ENCODE assay signal across 19 mouse cellular contexts in genomic region chr3:31904156-31904555, GRCm38 (mm10). TPM values are rescaled to one million over a fixed set of nuclear protein-coding genes. Genes with fewer than 3 reads are reported as not detected.
DNase-seq lines count a peak whose midpoint lies in the region; ATAC-seq and TF ChIP-seq lines count a peak whose summit lies in the region.
"Had no signal": no experiment of that assay in that cellular context is flagged by ENCODE, and none has a peak within 500 bp of the region (broad histone marks: within the 10 kb centered on the region; RNA-seq: fewer than 3 reads in every experiment).

No protein-coding gene starts in this region.

- no peak for TF ChIP-seq CTCF in layer of hippocampus, adult 2 months (conservative IDR thresholded peaks at IDR 0.05)

- H3K27ac ChIP-seq in forebrain, embryonic 15.5 days (replicated peaks): no peak overlapping the region
- H3K27ac ChIP-seq in forebrain, embryonic 12.5 days: no peak overlapping the region
- no peak overlapping the region for H3K27ac ChIP-seq in layer of hippocampus, adult 2 months
- H3K27ac ChIP-seq in midbrain, embryonic 12.5 days (replicated peaks): no peak overlapping the region
- no peak overlapping the region for H3K27ac ChIP-seq in neural tube, embryonic 15.5 days (replicated peaks)
- H3K27ac ChIP-seq: heart, embryonic 10.5 days; intestine, embryonic 15.5 days had no signal

- ATAC-seq in forebrain, embryonic 15.5 days (replicated peaks): no peak
- ATAC-seq in forebrain, embryonic 12.5 days (ENCODE audit: low FRiP score): no peak
- no peak for ATAC-seq in midbrain, embryonic 12.5 days (ENCODE audit: low FRiP score, low read depth)
- no peak for ATAC-seq in neural tube, embryonic 15.5 days (ENCODE audit: low FRiP score)

- no peaks in the 10 kb centered on the region for H3K36me3 ChIP-seq in forebrain, embryonic 15.5 days
- H3K36me3 ChIP-seq in forebrain, embryonic 12.5 days (replicated peaks): no peaks in the 10 kb centered on the region
- H3K36me3 ChIP-seq in midbrain, embryonic 12.5 days: no peaks in the 10 kb centered on the region
- H3K36me3 ChIP-seq in neural tube, embryonic 15.5 days: no peaks in the 10 kb centered on the region
- H3K36me3 ChIP-seq: heart, embryonic 10.5 days; intestine, embryonic 15.5 days had no signal

- H3K4me2 ChIP-seq in forebrain, embryonic 15.5 days (replicated peaks): peak overlapping the region; percentile 81; the same call in 1 of the 2 replicates
- H3K4me2 ChIP-seq in forebrain, embryonic 12.5 days: no peak overlapping the region
- peak overlapping the region; percentile 72; the same call in 1 of the 2 replicates for H3K4me2 ChIP-seq in midbrain, embryonic 12.5 days (replicated peaks)
- H3K4me2 ChIP-seq in neural tube, embryonic 15.5 days: peak overlapping the region; percentile 65

- H3K27me3 ChIP-seq in forebrain, embryonic 15.5 days: no peaks in the 10 kb centered on the region
- peaks cover 10% of the 10 kb centered on the region; the same call in 1 of the 2 replicates for H3K27me3 ChIP-seq in forebrain, embryonic 12.5 days
- peaks cover 33% of the 10 kb centered on the region for H3K27me3 ChIP-seq in midbrain, embryonic 12.5 days
- no peaks in the 10 kb centered on the region for H3K27me3 ChIP-seq in neural tube, embryonic 15.5 days (replicated peaks)
- H3K27me3 ChIP-seq: CH12.LX; intestine, embryonic 15.5 days had no signal

- no peaks in the 10 kb centered on the region for H3K9me3 ChIP-seq in forebrain, embryonic 15.5 days
- H3K9me3 ChIP-seq in forebrain, embryonic 12.5 days: no peaks in the 10 kb centered on the region
- no peaks in the 10 kb centered on the region for H3K9me3 ChIP-seq in midbrain, embryonic 12.5 days
- H3K9me3 ChIP-seq in neural tube, embryonic 15.5 days (replicated peaks): no peaks in the 10 kb centered on the region
- H3K9me3 ChIP-seq: heart, embryonic 10.5 days; intestine, embryonic 15.5 days had no signal

- DNase-seq in layer of hippocampus, adult 2 months (ENCODE audit: low spot score in 2 of 2): no peak
- DNase-seq in layer of hippocampus, adult 9-11 months: no peak
- no peak for DNase-seq in cerebellum, adult 8-10 months
- DNase-seq in cerebellum, adult 9-10 months: no peak
- DNase-seq: adrenal gland, adult 2 months; gastrocnemius, postnatal 36 days; heart, postnatal 10 days; kidney, postnatal 14 days; lung, postnatal 14 days had no signal

- 0 out of 2 replicates have a peak overlapping the region, but pooled peaks have one; percentile 46 for H3K4me3 ChIP-seq in forebrain, embryonic 15.5 days
- no peak overlapping the region for H3K4me3 ChIP-seq in forebrain, embryonic 12.5 days (replicated peaks)
- H3K4me3 ChIP-seq in layer of hippocampus, adult 2 months: peak overlapping the region; percentile 55; the same call in 1 of the 2 replicates
- no peak overlapping the region for H3K4me3 ChIP-seq in midbrain, embryonic 12.5 days
- H3K4me3 ChIP-seq in neural tube, embryonic 15.5 days (replicated peaks): peak overlapping the region; percentile 51
- H3K4me3 ChIP-seq: erythroblast, embryonic 14.5 days; intestine, embryonic 15.5 days; megakaryocyte, embryonic 14.5 days had no signal

- H3K4me1 ChIP-seq in forebrain, embryonic 15.5 days: peaks cover 21% of the 10 kb centered on the region
- peaks cover 21% of the 10 kb centered on the region for H3K4me1 ChIP-seq in forebrain, embryonic 12.5 days
- peaks cover 27% of the 10 kb centered on the region for H3K4me1 ChIP-seq in midbrain, embryonic 12.5 days
- H3K4me1 ChIP-seq in neural tube, embryonic 15.5 days: peaks cover 15% of the 10 kb centered on the region
- H3K4me1 ChIP-seq: megakaryocyte, embryonic 14.5 days had no signal

- WGBS in forebrain, embryonic 15.5 days: 63% methylated on average over 5 of the region's 5 CpGs
- 57% methylated on average over 5 of the region's 5 CpGs for WGBS in forebrain, embryonic 12.5 days
- 35% methylated on average over 5 of the region's 5 CpGs for WGBS in midbrain, embryonic 12.5 days
- WGBS in neural tube, embryonic 15.5 days: 67% methylated on average over 5 of the region's 5 CpGs

- H3K9ac ChIP-seq in forebrain, embryonic 15.5 days (replicated peaks): no peak overlapping the region
- H3K9ac ChIP-seq in forebrain, embryonic 12.5 days: no peak overlapping the region
- H3K9ac ChIP-seq in midbrain, embryonic 12.5 days (replicated peaks): no peak overlapping the region
- no peak overlapping the region for H3K9ac ChIP-seq in neural tube, embryonic 15.5 days (replicated peaks)
- H3K9ac ChIP-seq: intestine, embryonic 15.5 days had no signal

RNA-seq across cellular contexts. Expression of gene Kcnmb2, which starts 1.8 kb away (rescaled TPM):
- polyA plus RNA-seq in forebrain, embryonic 15.5 days (2015; fragmentation: Nextera tagmentation; extraction: Ambion mirVana): 3.6 and 3.8 TPM in 2 replicates
- 2.2 and 3.1 TPM in 2 replicates for polyA plus RNA-seq in forebrain, embryonic 12.5 days (2016; fragmentation: Nextera tagmentation; extraction: Ambion mirVana)
- 1 to 10 TPM; 8.3 to 9.6 TPM for total RNA-seq in layer of hippocampus, adult 2 months (2021)
- polyA plus RNA-seq in midbrain, embryonic 12.5 days (2016; fragmentation: Nextera tagmentation; extraction: Ambion mirVana): 2.1 and 2.4 TPM in 2 replicates
- polyA plus RNA-seq in neural tube, embryonic 15.5 days (2015; fragmentation: Nextera tagmentation; extraction: Ambion mirVana): 19.1 and 21.1 TPM in 2 replicates
- total RNA-seq: CH12.LX; heart, postnatal 10 days had no signal
- polyA plus RNA-seq: erythroblast, embryonic 14.5 days; spleen, adult 2 months had no signal

Comparison
In these comparisons a context has a peak if more than half of its experiments do, and no peak if none do; other contexts are left out.
1. H3K4me3 ChIP-seq: peak in forebrain, embryonic 15.5 days (single experiment), layer of hippocampus, adult 2 months (single experiment) and neural tube, embryonic 15.5 days (single experiment); none in forebrain, embryonic 12.5 days (single experiment) and midbrain, embryonic 12.5 days (single experiment).